Mouse (Mus musculus) lung, adult 2 months (tissue): ENCODE measurements around the gene Il10.

Source experiments
- CTCF ChIP-seq: fragments of 200-500 bp; IDR thresholded peaks from 2 replicates; pipeline ENCODE4 v1.5.1; 2011; ENCODE audit warnings: mild to moderate bottlenecking, low read length, control low read depth; ENCODE audit not compliant: insufficient read depth
- POLR2A ChIP-seq: fragments of 200-500 bp; IDR thresholded peaks from 2 replicates; pipeline ENCODE4 v1.6.1; 2011; ENCODE audit warnings: low read depth, mild to moderate bottlenecking, control low read depth, low read length, borderline replicate concordance; ENCODE audit errors: extremely low read depth

DNA sequence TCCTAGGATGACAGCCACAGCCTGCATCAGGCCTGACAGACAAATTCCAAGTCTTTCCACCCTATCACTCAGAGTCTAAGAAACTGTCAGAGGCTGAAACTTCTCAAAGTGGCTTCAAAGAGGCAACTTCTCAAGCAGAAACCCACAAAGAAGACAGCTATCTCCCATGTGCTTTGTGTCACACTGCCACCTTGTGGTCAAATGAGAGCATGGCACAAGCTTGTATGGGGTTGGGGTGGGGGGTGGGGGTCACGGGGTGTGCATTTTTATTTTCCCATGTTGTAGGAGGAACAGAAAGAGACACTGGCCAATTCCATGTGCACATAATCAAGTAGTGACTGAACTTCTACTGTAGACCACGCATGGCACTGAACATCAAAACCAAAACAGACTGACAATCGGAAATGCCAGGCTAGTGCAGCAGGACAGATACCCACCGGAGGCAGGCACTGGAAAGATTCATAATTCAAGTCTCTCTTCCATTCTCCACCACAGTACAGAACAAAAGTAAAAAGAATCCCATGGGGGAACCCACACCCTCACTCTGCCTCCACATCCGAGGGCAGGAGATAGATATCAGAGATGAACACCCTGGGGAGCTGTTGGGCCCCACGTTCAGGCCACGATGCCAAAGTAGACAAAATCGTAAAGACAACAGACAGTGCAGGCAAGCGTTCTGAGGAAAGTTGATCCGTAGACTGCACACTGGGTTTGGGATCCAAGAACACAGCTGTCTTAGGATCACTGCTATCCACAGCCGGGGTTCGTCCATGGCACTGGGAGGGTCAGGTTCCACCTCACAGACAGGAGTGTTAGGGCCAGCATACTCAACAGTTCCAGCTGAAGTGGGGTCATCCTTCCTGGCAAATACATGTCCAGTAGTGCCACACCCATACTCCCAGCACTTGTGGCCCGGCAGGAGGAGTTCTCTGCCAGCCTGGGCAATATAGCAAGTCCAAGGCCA, 40.9 kb downstream of the Il10 start:
- no peak for TF ChIP-seq POLR2A
- peak; percentile 39; the same call in 1 of the 2 replicates for TF ChIP-seq CTCF
